Mouse (Mus musculus): ENCODE measurements at regions not wholly inside any gene's neighbourhood (a gene's known extent, or its start where the extent isn't known, plus 50 kb on each side); places are given as distances from the start of the nearest gene placed in this dataset.
A peak's percentile ranks its signal among the peaks of the same experiment; 100 is the strongest.

DNA sequence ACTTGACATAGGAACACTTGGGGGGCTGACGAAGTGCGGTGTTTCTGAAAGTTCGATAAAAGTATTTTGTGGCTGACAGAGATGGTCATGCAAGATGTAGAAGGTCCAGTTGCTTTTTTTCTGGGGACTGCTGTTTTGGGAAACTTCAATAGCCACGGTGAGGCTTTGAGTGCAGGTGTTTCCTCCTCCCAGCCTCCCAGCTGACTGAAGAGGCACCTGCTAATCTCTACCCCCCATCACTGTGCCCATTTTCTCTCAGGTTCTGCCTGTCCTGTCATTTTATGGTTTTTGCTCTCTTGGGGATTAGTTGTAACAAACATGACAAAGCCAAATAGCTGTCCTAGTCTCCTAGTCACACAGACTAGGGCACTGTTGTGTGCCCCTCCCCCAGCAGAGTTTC lies 495.1 kb upstream of the Adgrl2 start:
- H3K36me3 ChIP-seq, result no peaks in the 10 kb centered on the region
- H3K9me3 ChIP-seq, result no peaks in the 10 kb centered on the region
- no peak for ATAC-seq (ENCODE audit: insufficient number of reproducible peaks, low FRiP score, low TSS enrichment, low read depth)
- H3K9ac ChIP-seq, result no peak overlapping the region
- no peaks in the 10 kb centered on the region for H3K27me3 ChIP-seq
- WGBS, result 69% methylated on average over 4 of the region's 4 CpGs
- peaks cover 6% of the 10 kb centered on the region; the same call in 1 of the 2 replicates for H3K4me1 ChIP-seq
- no peak overlapping the region for H3K4me3 ChIP-seq
- no peak overlapping the region for H3K4me2 ChIP-seq
- H3K27ac ChIP-seq, result no peak overlapping the region

- Histone ChIP-seq H3K9me3 (no peaks in the 10 kb centered on the region), H3K4me1 (peaks cover 6% of the 10 kb centered on the region; the same call in 1 of the 2 replicates), H3K36me3 (no peaks in the 10 kb centered on the region), H3K27me3 (no peaks in the 10 kb centered on the region), H3K27ac (no peak overlapping the region), H3K4me3 (no peak overlapping the region), H3K9ac (no peak overlapping the region), H3K4me2 (no peak overlapping the region)
- 69% methylated on average over 2 of the region's 2 CpGs for WGBS
- ATAC-seq (ENCODE audit: insufficient number of reproducible peaks, low FRiP score, low TSS enrichment, low read depth), result no peak
These were observed 494.0 kb upstream of the Adgrl2 start for GRCm38 (mm10) chr3:149484319-149484718.

DNA sequence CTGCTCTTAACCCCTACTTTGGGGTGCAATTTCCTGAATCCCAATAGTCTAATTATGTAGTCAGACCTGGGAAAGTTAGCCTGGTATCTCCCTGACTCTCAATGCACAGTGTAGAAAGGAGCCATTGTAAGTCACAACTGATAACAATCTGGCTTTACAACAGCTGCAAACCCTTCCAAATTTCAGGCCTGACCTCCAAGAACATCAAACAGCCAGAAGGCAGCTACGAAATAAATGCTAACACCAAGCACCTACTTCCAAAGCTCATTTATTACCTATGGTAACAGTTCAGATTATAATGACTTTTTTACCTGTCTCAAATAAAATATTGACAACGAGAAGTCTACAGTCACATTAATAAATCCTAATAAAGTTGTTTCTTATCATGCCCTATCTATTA lies 485.8 kb upstream of the Adgrl2 start:
- no peak for ATAC-seq (ENCODE audit: insufficient number of reproducible peaks, low FRiP score, low TSS enrichment, low read depth)
- Histone ChIP-seq H3K27me3 (no peaks in the 10 kb centered on the region), H3K9ac (no peak overlapping the region), H3K4me3 (no peak overlapping the region), H3K4me2 (no peak overlapping the region), H3K27ac (no peak overlapping the region), H3K36me3 (no peaks in the 10 kb centered on the region), H3K4me1 (no peaks in the 10 kb centered on the region), H3K9me3 (no peaks in the 10 kb centered on the region)
- 38% methylated on average over 2 of the region's 2 CpGs for WGBS

- no peak overlapping the region for H3K4me2 ChIP-seq
- H3K9ac ChIP-seq, result no peak overlapping the region
- H3K27me3 ChIP-seq, result no peaks in the 10 kb centered on the region
- H3K9me3 ChIP-seq, result no peaks in the 10 kb centered on the region
- no peaks in the 10 kb centered on the region for H3K36me3 ChIP-seq
- H3K4me3 ChIP-seq, result no peak overlapping the region
- WGBS, result 88% methylated on average over 5 of the region's 5 CpGs
- no peak for ATAC-seq (ENCODE audit: insufficient number of reproducible peaks, low FRiP score, low TSS enrichment, low read depth)
- no peaks in the 10 kb centered on the region for H3K4me1 ChIP-seq
- no peak overlapping the region for H3K27ac ChIP-seq
These were observed 476.6 kb upstream of the Adgrl2 start for GRCm38 (mm10) chr3:149466973-149467372.

DNA sequence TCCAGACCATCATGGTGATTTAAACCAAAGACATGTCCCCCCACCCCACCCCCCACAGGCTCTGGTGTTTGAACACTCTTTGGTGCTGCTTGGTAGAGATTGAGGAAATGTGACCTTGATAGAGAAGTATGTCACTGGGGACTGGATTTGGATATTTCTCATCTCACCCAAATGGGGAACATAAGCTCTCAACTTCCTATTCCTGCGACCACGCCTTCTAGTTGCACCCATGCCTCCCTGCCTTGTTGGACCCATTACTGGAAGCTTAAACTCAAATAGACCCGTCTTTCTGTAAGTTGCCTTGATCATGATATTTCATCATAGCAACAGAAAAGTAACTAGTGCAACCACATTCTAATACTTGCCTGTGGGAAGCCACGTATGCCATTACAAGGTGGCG lies 474.2 kb upstream of the Adgrl2 start:
- H3K4me3 ChIP-seq, result no peak overlapping the region
- ATAC-seq (ENCODE audit: insufficient number of reproducible peaks, low FRiP score, low TSS enrichment, low read depth), result no peak
- no peak overlapping the region for H3K9ac ChIP-seq
- H3K9me3 ChIP-seq, result no peaks in the 10 kb centered on the region
- H3K27me3 ChIP-seq, result no peaks in the 10 kb centered on the region
- H3K4me2 ChIP-seq, result no peak overlapping the region
- H3K36me3 ChIP-seq, result no peaks in the 10 kb centered on the region
- no peak overlapping the region for H3K27ac ChIP-seq
- WGBS, result 91% methylated on average over 5 of the region's 5 CpGs
- H3K4me1 ChIP-seq, result no peaks in the 10 kb centered on the region

- 37% methylated on average over 2 of the region's 2 CpGs for WGBS
- H3K36me3 ChIP-seq, result no peaks in the 10 kb centered on the region
These were observed 471.8 kb upstream of the Adgrl2 start for GRCm38 (mm10) chr3:149462121-149462541.

GRCm38 (mm10) chr3:149461613-149462012 lies 471.3 kb upstream of the Adgrl2 start:
- Histone ChIP-seq H3K4me2 (no peak overlapping the region), H3K9ac (no peak overlapping the region), H3K4me3 (no peak overlapping the region), H3K27me3 (no peaks in the 10 kb centered on the region), H3K36me3 (no peaks in the 10 kb centered on the region), H3K9me3 (no peaks in the 10 kb centered on the region), H3K27ac (no peak overlapping the region), H3K4me1 (no peaks in the 10 kb centered on the region)
- WGBS, result 67% methylated on average over 2 of the region's 2 CpGs
- ATAC-seq (ENCODE audit: insufficient number of reproducible peaks, low FRiP score, low TSS enrichment, low read depth), result no peak

More at GRCm38 (mm10) chr3:149462121-149462541, 471.8 kb upstream of the Adgrl2 start:
- ATAC-seq (ENCODE audit: insufficient number of reproducible peaks, low FRiP score, low TSS enrichment, low read depth), result no peak
- Histone ChIP-seq H3K27ac (no peak overlapping the region), H3K27me3 (no peaks in the 10 kb centered on the region), H3K4me1 (no peaks in the 10 kb centered on the region), H3K4me3 (no peak overlapping the region), H3K4me2 (no peak overlapping the region), H3K9me3 (no peaks in the 10 kb centered on the region), H3K9ac (no peak overlapping the region)

DNA sequence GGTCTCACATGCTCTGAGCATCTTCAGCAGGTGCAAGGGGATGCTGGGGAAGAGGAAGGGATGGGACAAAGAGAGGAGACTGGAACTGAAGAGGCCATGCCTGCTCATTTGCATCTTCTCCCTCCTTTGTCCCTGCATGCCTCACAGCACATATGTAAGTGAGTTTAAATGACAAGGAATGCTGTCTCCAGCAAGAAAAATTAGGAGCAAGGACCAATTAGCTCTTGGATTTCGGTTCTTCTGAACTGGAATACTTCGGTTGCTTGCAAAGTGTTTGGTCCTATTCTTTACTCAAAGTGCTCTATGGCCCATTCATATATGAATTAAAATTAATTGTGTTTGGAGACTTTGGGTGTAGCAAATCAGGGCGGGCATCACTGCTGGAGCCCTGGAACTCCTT lies 459.0 kb upstream of the Adgrl2 start:
- H3K27ac ChIP-seq, result no peak overlapping the region
- no peak overlapping the region for H3K4me2 ChIP-seq
- no peaks in the 10 kb centered on the region for H3K27me3 ChIP-seq
- no peak overlapping the region for H3K9ac ChIP-seq
- no peak overlapping the region for H3K4me3 ChIP-seq
- 83% methylated on average over 3 of the region's 3 CpGs for whole genome bisulfite sequencing
- H3K9me3 ChIP-seq, result no peaks in the 10 kb centered on the region
- no peaks in the 10 kb centered on the region for H3K36me3 ChIP-seq
- no peak for ATAC-seq (ENCODE audit: insufficient number of reproducible peaks, low FRiP score, low TSS enrichment, low read depth)
- H3K4me1 ChIP-seq, result no peaks in the 10 kb centered on the region

GRCm38 (mm10) chr3:149445991-149446564 lies 455.7 kb upstream of the Adgrl2 start:
- H3K4me2 ChIP-seq, result no peak overlapping the region
- H3K4me3 ChIP-seq, result no peak overlapping the region
- ATAC-seq (ENCODE audit: insufficient number of reproducible peaks, low FRiP score, low TSS enrichment, low read depth), result no peak
- WGBS, result 37% methylated on average over 6 of the region's 6 CpGs
- H3K9me3 ChIP-seq, result no peaks in the 10 kb centered on the region
- H3K36me3 ChIP-seq, result no peaks in the 10 kb centered on the region
- H3K4me1 ChIP-seq, result no peaks in the 10 kb centered on the region; the same call in 1 of the 2 replicates
- no peak overlapping the region for H3K9ac ChIP-seq
- no peak overlapping the region for H3K27ac ChIP-seq
- no peaks in the 10 kb centered on the region for H3K27me3 ChIP-seq

DNA sequence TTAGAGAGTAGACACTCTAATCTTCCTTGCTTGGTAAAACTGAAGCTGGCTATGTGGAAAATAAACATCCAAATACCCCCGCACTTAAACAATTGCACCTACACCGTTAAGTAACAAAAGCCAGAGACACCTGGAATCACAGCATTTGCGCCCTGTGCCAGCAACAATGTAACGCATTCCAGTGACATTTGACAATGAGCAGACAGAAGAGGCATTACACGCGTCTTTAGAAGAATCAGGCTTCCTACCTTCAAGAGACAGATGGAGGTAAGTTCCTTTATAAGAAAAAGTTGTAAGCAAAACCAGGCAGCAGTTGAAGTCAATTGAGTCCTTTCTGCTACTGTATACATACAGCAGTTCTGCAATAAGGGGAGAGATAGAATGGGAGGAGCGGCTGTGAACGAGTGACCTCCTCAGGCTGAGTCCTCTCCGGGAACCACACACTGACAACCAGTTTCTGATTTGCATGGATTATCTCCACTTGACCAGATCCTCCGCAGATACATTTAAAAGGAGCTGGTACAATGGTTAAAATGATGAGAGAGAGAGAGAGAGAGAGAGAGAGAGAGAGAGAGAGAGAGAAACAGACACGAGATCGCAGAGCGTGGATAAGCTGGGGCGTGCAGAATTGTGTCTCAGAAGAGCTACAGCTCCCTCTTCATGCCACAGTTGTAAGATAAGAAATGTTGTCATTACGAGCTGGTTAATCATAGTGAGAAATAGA lies 454.7 kb upstream of the Adgrl2 start:
- WGBS, result 4% methylated on average over 15 of the region's 15 CpGs
- Histone ChIP-seq H3K36me3 (no peaks in the 10 kb centered on the region), H3K27me3 (no peaks in the 10 kb centered on the region), H3K4me3 (peak overlapping the region; percentile 36), H3K4me1 (no peaks in the 10 kb centered on the region; the same call in 1 of the 2 replicates), H3K9me3 (no peaks in the 10 kb centered on the region), H3K27ac (no peak overlapping the region), H3K9ac (no peak overlapping the region), H3K4me2 (peak overlapping the region; percentile 45)
- no peak for ATAC-seq (ENCODE audit: insufficient number of reproducible peaks, low FRiP score, low TSS enrichment, low read depth)

- Histone ChIP-seq H3K27me3 (no peaks in the 10 kb centered on the region), H3K4me1 (no peaks in the 10 kb centered on the region; the same call in 1 of the 2 replicates), H3K9ac (no peak overlapping the region), H3K9me3 (no peaks in the 10 kb centered on the region), H3K36me3 (no peaks in the 10 kb centered on the region), H3K4me3 (no peak overlapping the region), H3K27ac (no peak overlapping the region), H3K4me2 (0 out of 2 replicates have a peak overlapping the region, but pooled peaks have one; percentile 45)
- WGBS, result 33% methylated on average over 8 of the region's 8 CpGs
- no peak for ATAC-seq (ENCODE audit: insufficient number of reproducible peaks, low FRiP score, low TSS enrichment, low read depth)
These were observed 454.0 kb upstream of the Adgrl2 start for GRCm38 (mm10) chr3:149444377-149444776.

DNA sequence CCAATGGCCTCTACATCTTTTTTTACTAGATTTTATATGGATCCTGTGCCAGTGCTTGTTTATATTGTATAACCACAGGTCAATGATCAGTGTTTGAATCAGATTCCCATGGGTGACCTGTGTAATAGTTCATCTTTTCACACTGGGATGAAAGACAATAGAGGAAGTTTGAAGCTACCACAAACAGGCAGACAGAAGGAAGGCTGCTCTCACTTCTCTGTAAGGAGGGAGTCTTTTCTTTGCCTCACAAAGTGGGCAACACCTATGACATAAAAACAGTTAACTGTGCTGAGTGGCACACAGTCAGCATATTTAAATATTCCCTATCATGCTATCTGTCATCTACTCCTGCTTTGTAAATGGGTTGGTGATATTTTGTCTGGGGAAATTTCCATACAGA lies 450.9 kb upstream of the Adgrl2 start:
- ATAC-seq (ENCODE audit: insufficient number of reproducible peaks, low FRiP score, low TSS enrichment, low read depth), result no peak
- H3K4me1 ChIP-seq, result no peaks in the 10 kb centered on the region; the same call in 1 of the 2 replicates
- H3K27ac ChIP-seq, result no peak overlapping the region
- no peak overlapping the region for H3K4me3 ChIP-seq
- H3K27me3 ChIP-seq, result no peaks in the 10 kb centered on the region
- no peak overlapping the region for H3K4me2 ChIP-seq
- H3K36me3 ChIP-seq, result no peaks in the 10 kb centered on the region
- H3K9me3 ChIP-seq, result no peaks in the 10 kb centered on the region
- no peak overlapping the region for H3K9ac ChIP-seq
